Mouse (Mus musculus) stomach, embryonic 15.5 days (tissue): ENCODE measurements at regions not wholly inside any gene's neighbourhood (a gene's known extent, or its start where the extent isn't known, plus 50 kb on each side); places are given as distances from the start of the nearest gene placed in this dataset.
A peak's percentile ranks its signal among the peaks of the same experiment; 100 is the strongest.

Source experiments
- ATAC-seq: fragments of 200-750 bp; cut with Nextera tagmentation; 2 replicates; pipeline ENCODE4 v1.8.0; 2017; ENCODE audit warnings: low read depth, moderate number of reproducible peaks, moderate TSS enrichment; ENCODE audit not compliant: insufficient read depth, low FRiP score
- H3K27ac ChIP-seq: fragments of 300-500 bp; sonication (generic); 2 replicates; pipeline ENCODE4 v1.5.1; 2015; ENCODE audit warnings: mild to moderate bottlenecking, inconsistent platforms
- H3K27me3 ChIP-seq: fragments of 300-500 bp; sonication (generic); replicated peaks from 2 replicates; pipeline ENCODE4 v1.6.1; 2015; ENCODE audit warnings: inconsistent platforms
- H3K36me3 ChIP-seq: fragments of 300-500 bp; sonication (generic); 2 replicates; pipeline ENCODE4 v1.6.1; 2015; ENCODE audit warnings: inconsistent platforms
- H3K4me1 ChIP-seq: fragments of 300-500 bp; sonication (generic); 2 replicates; pipeline ENCODE4 v1.6.1; 2015; ENCODE audit warnings: inconsistent platforms
- H3K4me2 ChIP-seq: fragments of 300-500 bp; sonication (generic); 2 replicates; pipeline ENCODE4 v1.6.1; 2015; ENCODE audit warnings: mild to moderate bottlenecking, inconsistent platforms
- H3K4me3 ChIP-seq: fragments of 300-500 bp; sonication (generic); replicated peaks from 2 replicates; pipeline ENCODE4 v1.5.1; 2015; ENCODE audit warnings: inconsistent platforms
- H3K9ac ChIP-seq: fragments of 300-500 bp; sonication (generic); 2 replicates; pipeline ENCODE4 v1.6.1; 2015; ENCODE audit warnings: inconsistent platforms
- H3K9me3 ChIP-seq: fragments of 300-500 bp; sonication (generic); 2 replicates; pipeline ENCODE4 v1.6.1; 2016; ENCODE audit warnings: inconsistent platforms
- WGBS: fragments of 180-500 bp; shearing (Covaris S2); methylation state at CpG from one replicate; pipeline ENCODE4 v1.1.7; 2015; 5-methylcytosine and 5-hydroxymethylcytosine counted together

- Histone ChIP-seq H3K27ac (no peak overlapping the region), H3K4me1 (peaks cover 8% of the 10 kb centered on the region; the same call in 1 of the 2 replicates), H3K4me3 (no peak overlapping the region), H3K9me3 (no peaks in the 10 kb centered on the region), H3K9ac (no peak overlapping the region), H3K27me3 (no peaks in the 10 kb centered on the region), H3K4me2 (no peak overlapping the region), H3K36me3 (no peaks in the 10 kb centered on the region)
- WGBS = 20% methylated on average over 5 of the region's 5 CpGs
- ATAC-seq = no peak
Observed at GRCm38 (mm10) chr7:73655787-73656423, 84.2 kb upstream of the Fam174b start.

- Histone ChIP-seq H3K9ac (no peak overlapping the region), H3K4me1 (peaks cover 8% of the 10 kb centered on the region; the same call in 1 of the 2 replicates), H3K9me3 (no peaks in the 10 kb centered on the region), H3K27ac (no peak overlapping the region), H3K36me3 (no peaks in the 10 kb centered on the region), H3K4me3 (no peak overlapping the region), H3K27me3 (no peaks in the 10 kb centered on the region), H3K4me2 (peak overlapping the region; percentile 25; the same call in 1 of the 2 replicates)
- ATAC-seq = peak; percentile 59
- WGBS = 24% methylated on average over 12 of the region's 12 CpGs
Observed at GRCm38 (mm10) chr7:73654193-73654871, 85.8 kb upstream of the Fam174b start.

- Histone ChIP-seq H3K27me3 (no peaks in the 10 kb centered on the region), H3K36me3 (no peaks in the 10 kb centered on the region), H3K9me3 (no peaks in the 10 kb centered on the region), H3K9ac (no peak overlapping the region), H3K27ac (no peak overlapping the region), H3K4me3 (no peak overlapping the region), H3K4me2 (no peak overlapping the region), H3K4me1 (peaks cover 3% of the 10 kb centered on the region; the same call in 1 of the 2 replicates)
- WGBS = 89% methylated on average over 6 of the region's 6 CpGs
- ATAC-seq = no peak
Observed at GRCm38 (mm10) chr7:73650909-73651308, 89.2 kb upstream of the Fam174b start.

GRCm38 (mm10) chr7:73648010-73648409 lies 92.1 kb upstream of the Fam174b start:
- H3K9me3 ChIP-seq = no peaks in the 10 kb centered on the region
- no peak overlapping the region for H3K27ac ChIP-seq
- H3K27me3 ChIP-seq = no peaks in the 10 kb centered on the region
- no peak for ATAC-seq
- H3K4me3 ChIP-seq = no peak overlapping the region
- H3K4me1 ChIP-seq = no peaks in the 10 kb centered on the region
- no peak overlapping the region for H3K9ac ChIP-seq
- no peak overlapping the region for H3K4me2 ChIP-seq
- WGBS = 32% methylated on average over 4 of the region's 4 CpGs
- H3K36me3 ChIP-seq = no peaks in the 10 kb centered on the region

- Histone ChIP-seq H3K27me3 (no peaks in the 10 kb centered on the region), H3K4me1 (no peaks in the 10 kb centered on the region), H3K4me3 (no peak overlapping the region), H3K27ac (no peak overlapping the region), H3K4me2 (no peak overlapping the region), H3K9ac (no peak overlapping the region), H3K9me3 (no peaks in the 10 kb centered on the region), H3K36me3 (no peaks in the 10 kb centered on the region)
- 78% methylated on average over 4 of the region's 4 CpGs for WGBS
- no peak for ATAC-seq
Observed at GRCm38 (mm10) chr7:73647140-73647539, 93.0 kb upstream of the Fam174b start.

DNA sequence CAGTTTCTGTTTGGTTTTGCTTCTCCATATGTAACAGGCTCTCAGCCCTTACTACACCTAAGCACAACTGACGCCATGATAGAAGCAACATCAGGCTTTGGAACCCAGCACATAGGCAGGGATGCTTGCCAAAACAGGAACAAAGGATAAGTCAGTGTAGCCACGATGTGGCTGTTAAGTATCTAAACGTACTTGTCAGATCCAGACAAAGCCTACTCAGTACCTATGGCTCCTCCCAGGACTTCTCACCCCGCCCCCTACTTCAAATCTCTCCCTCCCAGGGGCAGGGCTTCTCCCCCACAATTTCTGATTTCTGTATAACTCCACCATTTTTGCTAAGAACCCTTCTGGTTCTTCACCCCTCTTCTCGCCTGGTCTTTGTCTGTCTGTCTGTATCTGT lies 93.4 kb upstream of the Fam174b start:
- H3K27me3 ChIP-seq = no peaks in the 10 kb centered on the region

GRCm38 (mm10) chr7:73644362-73644904 lies 95.7 kb upstream of the Fam174b start:
- no peak overlapping the region for H3K4me2 ChIP-seq
- no peaks in the 10 kb centered on the region for H3K27me3 ChIP-seq
- no peaks in the 10 kb centered on the region for H3K9me3 ChIP-seq
- H3K9ac ChIP-seq = no peak overlapping the region
- 59% methylated on average over 4 of the region's 4 CpGs for WGBS
- no peak overlapping the region for H3K4me3 ChIP-seq
- H3K4me1 ChIP-seq = no peaks in the 10 kb centered on the region
- ATAC-seq = no peak
- no peak overlapping the region for H3K27ac ChIP-seq
- H3K36me3 ChIP-seq = no peaks in the 10 kb centered on the region

More for the DNA sequence above, 93.4 kb upstream of the Fam174b start:
- no peak overlapping the region for H3K4me2 ChIP-seq
- no peaks in the 10 kb centered on the region for H3K9me3 ChIP-seq
- H3K4me1 ChIP-seq = no peaks in the 10 kb centered on the region
- H3K9ac ChIP-seq = no peak overlapping the region
- H3K36me3 ChIP-seq = no peaks in the 10 kb centered on the region
- no peak overlapping the region for H3K4me3 ChIP-seq
- ATAC-seq = no peak
- WGBS = 59% methylated on average over 5 of the region's 5 CpGs
- H3K27ac ChIP-seq = no peak overlapping the region

GRCm38 (mm10) chr7:73643993-73644335 lies 96.1 kb upstream of the Fam174b start:
- Histone ChIP-seq H3K4me2 (no peak overlapping the region), H3K4me1 (no peaks in the 10 kb centered on the region), H3K27ac (no peak overlapping the region), H3K9ac (no peak overlapping the region), H3K9me3 (no peaks in the 10 kb centered on the region), H3K27me3 (no peaks in the 10 kb centered on the region), H3K36me3 (no peaks in the 10 kb centered on the region), H3K4me3 (no peak overlapping the region)
- WGBS = 67% methylated on average over 10 of the region's 10 CpGs
- ATAC-seq = no peak

- no peaks in the 10 kb centered on the region for H3K36me3 ChIP-seq
- no peaks in the 10 kb centered on the region for H3K4me1 ChIP-seq
- WGBS = 78% methylated on average over 19 of the region's 19 CpGs
- H3K9me3 ChIP-seq = no peaks in the 10 kb centered on the region
- H3K27me3 ChIP-seq = no peaks in the 10 kb centered on the region
- H3K4me2 ChIP-seq = no peak overlapping the region
- no peak overlapping the region for H3K4me3 ChIP-seq
- no peak overlapping the region for H3K9ac ChIP-seq
- no peak overlapping the region for H3K27ac ChIP-seq
- ATAC-seq = no peak
Observed at GRCm38 (mm10) chr7:73643306-73643992, 96.7 kb upstream of the Fam174b start.

DNA sequence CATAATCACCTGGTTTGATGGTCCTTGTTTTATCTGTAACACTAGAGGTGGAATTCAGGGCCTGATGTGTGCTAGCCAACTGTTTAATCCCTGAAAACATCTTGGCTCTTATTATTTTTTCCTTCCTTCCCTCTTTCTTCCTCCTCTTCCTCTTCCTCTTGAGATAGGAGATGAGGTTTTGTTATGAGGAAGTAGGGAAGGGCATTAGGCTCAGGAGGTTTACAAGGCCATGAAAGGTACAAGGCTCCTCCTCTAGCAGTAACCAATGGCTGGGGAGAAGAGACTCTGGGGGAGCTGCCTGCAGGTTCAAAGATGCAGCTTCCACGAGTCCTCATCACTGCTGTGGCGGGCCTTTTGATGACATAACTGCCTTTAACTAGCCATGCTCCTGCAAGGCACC lies 98.6 kb upstream of the Chd2 start:
- H3K4me2 ChIP-seq = no peak overlapping the region
- no peak for ATAC-seq
- no peaks in the 10 kb centered on the region for H3K9me3 ChIP-seq
- no peak overlapping the region for H3K4me3 ChIP-seq
- 67% methylated on average over 2 of the region's 2 CpGs for WGBS
- no peak overlapping the region for H3K27ac ChIP-seq
- no peaks in the 10 kb centered on the region for H3K4me1 ChIP-seq
- no peaks in the 10 kb centered on the region for H3K36me3 ChIP-seq
- H3K27me3 ChIP-seq = no peaks in the 10 kb centered on the region
- no peak overlapping the region for H3K9ac ChIP-seq

DNA sequence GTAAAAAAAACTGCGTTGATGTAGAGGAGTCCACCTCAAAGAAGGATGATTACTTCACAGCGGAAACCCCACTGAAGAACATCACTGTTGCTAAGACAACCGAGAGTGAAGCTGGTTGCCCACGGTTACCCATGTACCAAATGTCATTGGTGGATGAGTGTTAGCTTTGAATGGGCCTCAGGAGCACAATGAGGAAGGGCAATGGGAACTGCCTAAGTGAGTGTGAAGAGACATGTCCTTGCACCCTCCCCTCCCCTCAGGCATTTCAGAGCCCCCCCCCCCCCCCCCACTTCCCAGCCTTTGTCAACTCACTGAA lies 96.1 kb upstream of the Chd2 start:
- no peak overlapping the region for H3K9ac ChIP-seq
- H3K36me3 ChIP-seq = no peaks in the 10 kb centered on the region
- no peak overlapping the region for H3K4me2 ChIP-seq
- H3K4me1 ChIP-seq = no peaks in the 10 kb centered on the region
- H3K4me3 ChIP-seq = no peak overlapping the region
- no peaks in the 10 kb centered on the region for H3K9me3 ChIP-seq
- 72% methylated on average over 4 of the region's 4 CpGs for WGBS
- no peak for ATAC-seq
- no peak overlapping the region for H3K27ac ChIP-seq
- no peaks in the 10 kb centered on the region for H3K27me3 ChIP-seq

GRCm38 (mm10) chr7:73637101-73637809 lies 95.6 kb upstream of the Chd2 start:
- WGBS = 61% methylated on average over 5 of the region's 5 CpGs
- Histone ChIP-seq H3K4me3 (no peak overlapping the region), H3K9ac (no peak overlapping the region), H3K4me1 (no peaks in the 10 kb centered on the region), H3K27me3 (no peaks in the 10 kb centered on the region), H3K9me3 (no peaks in the 10 kb centered on the region), H3K27ac (no peak overlapping the region), H3K4me2 (no peak overlapping the region), H3K36me3 (no peaks in the 10 kb centered on the region)
- ATAC-seq = no peak
